Comparison of ENCODE assay signal across 15 mouse cellular contexts in genomic region chr4:149568622-149569021, GRCm38 (mm10).
"Had no signal": no experiment of that assay in that cellular context is flagged by ENCODE, and none has a peak within 500 bp of the region (broad histone marks: within the 10 kb centered on the region; RNA-seq: fewer than 3 reads in every experiment).

No protein-coding gene starts in this region.

- H3K4me2 ChIP-seq: kidney, embryonic 15.5 days; liver, embryonic 11.5 days; liver, embryonic 15.5 days; midbrain, embryonic 12.5 days; neural tube, embryonic 13.5 days had no signal

- ATAC-seq: midbrain, embryonic 16.5 days had no signal

- H3K9me3 ChIP-seq: kidney, embryonic 15.5 days; liver, embryonic 15.5 days; midbrain, embryonic 12.5 days; neural tube, embryonic 13.5 days had no signal

- H3K27me3 ChIP-seq: kidney, embryonic 15.5 days; neural tube, embryonic 13.5 days had no signal

- H3K4me3 ChIP-seq: kidney, embryonic 15.5 days; left cerebral cortex, adult 2 months; liver, embryonic 15.5 days; midbrain, embryonic 12.5 days; neural tube, embryonic 13.5 days had no signal

- H3K36me3 ChIP-seq: liver, embryonic 15.5 days; midbrain, embryonic 12.5 days had no signal

- H3K27ac ChIP-seq: kidney, embryonic 15.5 days; liver, embryonic 15.5 days; macrophage had no signal

- H3K9ac ChIP-seq: kidney, embryonic 15.5 days; liver, embryonic 15.5 days; midbrain, embryonic 12.5 days; neural tube, embryonic 13.5 days had no signal

- DNase-seq: kidney, adult 2 months; kidney, postnatal 14 days; lung, adult 2 months; lung, postnatal 10 days; right cerebral cortex, postnatal 25 days; thymus, adult 18-20 months; thymus, postnatal 14 days had no signal
